Mouse (Mus musculus): ENCODE measurements around the gene Gpr162. TPM values are rescaled to one million over a fixed set of nuclear protein-coding genes. Genes with fewer than 3 reads are reported as not detected.
"Not testable (repeated sequence)": the region's sequence is repeated elsewhere in the genome, so short reads cannot be mapped to it uniquely, and the experiment has no call there.

The Gpr162 gene
- polyA plus RNA-seq, 1 experiment from 2014 or later: 1.2 TPM

DNA sequence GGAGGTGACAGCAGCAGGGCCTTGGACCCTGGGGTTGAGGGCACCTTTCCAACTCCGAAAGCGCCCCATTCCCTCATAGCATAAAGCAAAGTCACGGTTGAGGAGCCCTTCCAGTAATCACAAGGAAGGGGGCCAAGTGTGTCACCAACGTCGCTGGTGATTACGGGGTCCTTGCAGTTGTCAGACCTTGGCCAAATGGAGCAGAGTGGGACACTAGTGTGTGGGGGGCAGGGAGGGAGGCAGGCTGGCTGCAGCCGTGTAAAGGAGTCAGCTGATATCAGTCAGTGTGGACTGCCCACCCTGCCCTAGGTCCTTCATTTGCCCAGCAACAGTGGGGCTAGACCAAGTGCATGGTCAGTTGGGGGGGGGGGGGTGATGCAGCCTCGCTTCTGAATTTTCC, 49.3 kb downstream of the Gpr162 start:
- Histone ChIP-seq H3K9ac (peak overlapping the region; percentile 34; the same call in 1 of the 2 replicates), H3K36me3 (peaks cover 43% of the 10 kb centered on the region), H3K27ac (peak overlapping the region; percentile 92; the same call in 1 of the 2 replicates), H3K4me2 (peak overlapping the region; percentile 79), H3K27me3 (replicated peaks) (no peaks in the 10 kb centered on the region), H3K4me1 (peaks cover 36% of the 10 kb centered on the region), H3K4me3 (replicated peaks) (peak overlapping the region; percentile 68), H3K9me3 (no peaks in the 10 kb centered on the region)
- 37% methylated on average over 8 of the region's 8 CpGs for WGBS
- ATAC-seq (ENCODE audit: insufficient read depth, low FRiP score, low read depth): peak; percentile 15; the same call in 1 of the 2 replicates

DNA sequence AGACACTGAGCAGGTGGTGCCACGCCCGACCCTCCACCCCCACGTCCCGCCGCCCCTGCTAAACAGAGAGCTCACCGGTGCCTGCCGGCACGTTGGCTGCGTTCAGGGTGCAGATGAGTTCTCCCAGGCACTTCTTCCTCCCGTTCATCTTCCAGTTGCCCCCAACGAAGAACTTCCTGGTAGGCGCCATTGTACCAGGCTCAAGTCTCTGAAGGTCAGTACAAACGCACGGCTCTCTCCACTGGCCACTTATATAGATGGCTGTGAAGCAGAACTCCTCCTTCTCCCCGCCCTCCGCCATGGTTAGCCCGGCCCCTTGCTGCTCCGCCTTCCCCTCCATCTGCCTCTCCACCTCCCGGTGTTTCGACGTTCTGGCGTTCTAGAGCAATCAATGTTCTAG, 49.9 kb downstream of the Gpr162 start, which contains the start of gene Tpi1:
Gene Tpi1, minus strand, starts transcription at position 364 of the 400 bp plus-strand sequence.
- H3K4me1 ChIP-seq: peaks cover 39% of the 10 kb centered on the region
- H3K4me2 ChIP-seq: peak within 1 kb of the TSS; percentile 79
- peaks cover 39% of the 10 kb centered on the region for H3K36me3 ChIP-seq
- peak within 1 kb of the TSS; percentile 80 for H3K9ac ChIP-seq
- WGBS: under 1% methylated on average over 22 of the region's 22 CpGs
- peak within 1 kb of the TSS; percentile 92 for H3K27ac ChIP-seq
- H3K4me3 ChIP-seq (replicated peaks): peak within 1 kb of the TSS; percentile 68
- peak; percentile 89 for ATAC-seq (ENCODE audit: insufficient read depth, low FRiP score, low read depth)
- H3K27me3 ChIP-seq (replicated peaks): no peaks in the 10 kb centered on the region
- H3K9me3 ChIP-seq: no peaks in the 10 kb centered on the region

DNA sequence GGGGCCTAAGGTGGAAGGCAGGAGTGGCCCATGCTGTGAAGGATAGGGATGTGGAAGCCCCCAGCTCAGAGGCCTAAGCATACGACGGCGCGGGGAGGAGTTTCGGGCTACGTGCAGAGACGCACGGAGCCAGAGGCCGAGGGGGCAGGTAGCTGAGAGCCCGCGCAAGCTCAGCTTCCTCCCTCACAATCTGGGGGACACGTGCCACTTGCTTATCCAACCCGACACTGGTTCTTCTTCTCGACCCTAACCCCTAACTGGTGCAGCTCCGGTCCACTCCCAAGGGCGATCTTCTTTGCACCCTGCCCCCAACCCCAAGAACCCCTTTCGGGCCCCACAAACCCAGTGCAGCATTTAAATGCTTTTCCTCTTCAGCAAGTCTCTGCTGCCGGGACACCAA, 50.3 kb downstream of the Gpr162 start:
- Histone ChIP-seq H3K27me3 (replicated peaks) (no peaks in the 10 kb centered on the region), H3K9me3 (no peaks in the 10 kb centered on the region), H3K9ac (peak overlapping the region; percentile 80), H3K36me3 (peaks cover 37% of the 10 kb centered on the region), H3K4me1 (peaks cover 39% of the 10 kb centered on the region), H3K4me2 (peak overlapping the region; percentile 79), H3K4me3 (replicated peaks) (peak overlapping the region; percentile 68), H3K27ac (peak overlapping the region; percentile 92)
- peak; percentile 59 for ATAC-seq (ENCODE audit: insufficient read depth, low FRiP score, low read depth)
- 0% methylated on average over 18 of the region's 18 CpGs for WGBS

DNA sequence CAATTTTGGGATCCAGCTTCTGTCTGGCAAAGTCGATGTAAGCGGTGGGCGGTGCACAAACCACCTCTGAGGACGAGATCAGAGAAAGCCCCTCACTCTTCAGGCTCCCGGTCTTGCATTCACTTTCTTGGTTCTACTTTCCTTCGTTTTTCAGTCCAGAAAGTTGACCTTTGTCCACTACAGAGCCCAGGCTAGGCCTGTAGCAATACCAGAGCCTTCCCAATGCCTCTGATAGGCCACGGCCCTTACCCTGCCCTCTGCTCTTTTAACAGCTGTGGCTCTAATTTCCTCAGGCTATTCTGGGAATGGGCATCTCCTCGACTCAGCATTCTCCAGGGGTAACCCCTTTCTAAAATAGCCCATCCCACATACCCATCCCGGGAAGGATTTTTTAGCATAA, 50.9 kb downstream of the Gpr162 start:
- peak overlapping the region; percentile 80 for H3K9ac ChIP-seq
- H3K9me3 ChIP-seq: no peaks in the 10 kb centered on the region
- H3K4me1 ChIP-seq: peaks cover 43% of the 10 kb centered on the region
- peak overlapping the region; percentile 92 for H3K27ac ChIP-seq
- peak overlapping the region; percentile 68 for H3K4me3 ChIP-seq (replicated peaks)
- ATAC-seq (ENCODE audit: insufficient read depth, low FRiP score, low read depth): no peak
- WGBS: 19% methylated on average over 9 of the region's 9 CpGs
- peaks cover 30% of the 10 kb centered on the region for H3K36me3 ChIP-seq
- peak overlapping the region; percentile 79 for H3K4me2 ChIP-seq
- H3K27me3 ChIP-seq (replicated peaks): no peaks in the 10 kb centered on the region

DNA sequence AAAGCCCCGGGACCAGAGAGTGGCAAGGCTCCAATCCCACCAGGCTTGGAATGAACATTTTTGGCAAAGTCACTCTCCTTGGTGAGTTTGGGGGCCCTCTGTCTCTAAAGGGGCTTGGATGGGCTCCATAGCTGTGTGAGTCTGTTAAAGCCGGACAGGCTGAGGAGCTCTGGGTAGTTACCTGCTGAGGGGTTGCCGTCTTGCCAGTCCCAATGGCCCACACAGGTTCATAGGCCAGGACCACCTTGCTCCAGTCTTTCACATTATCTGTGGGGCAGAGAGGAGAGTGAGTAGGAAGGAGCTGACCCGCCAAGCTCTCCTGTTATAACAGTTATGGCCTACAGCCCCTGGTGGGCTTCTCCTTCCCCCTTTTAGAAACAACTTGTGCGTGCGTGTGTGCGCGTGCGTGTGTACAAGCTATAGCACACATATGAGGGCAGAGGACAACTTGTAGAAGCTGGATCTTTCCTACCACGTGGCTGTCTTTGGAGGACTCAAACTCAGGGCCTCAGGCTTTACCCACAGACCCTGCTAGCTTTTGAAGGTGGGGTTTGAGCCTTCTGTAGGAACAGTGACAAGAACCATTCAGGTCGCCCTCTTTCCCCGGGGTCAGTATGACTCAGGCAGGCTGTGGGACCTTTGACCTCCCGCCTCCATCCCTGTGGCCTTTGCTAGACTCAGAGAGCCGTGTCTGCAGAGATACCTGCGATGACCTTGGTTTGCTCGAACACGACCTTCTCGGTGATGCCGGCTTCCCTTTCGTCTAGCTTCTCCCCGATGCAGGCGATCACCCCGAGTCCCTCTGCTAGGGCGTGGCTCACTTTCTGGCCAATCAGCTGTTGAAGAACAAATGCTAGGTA, 51.9 kb downstream of the Gpr162 start:
- H3K27me3 ChIP-seq (replicated peaks): no peaks in the 10 kb centered on the region
- H3K4me3 ChIP-seq (replicated peaks): peak overlapping the region; percentile 68
- peak overlapping the region; percentile 14; the same call in 1 of the 2 replicates for H3K27ac ChIP-seq
- peaks cover 21% of the 10 kb centered on the region for H3K36me3 ChIP-seq
- peak overlapping the region; percentile 79 for H3K4me2 ChIP-seq
- peaks cover 44% of the 10 kb centered on the region for H3K4me1 ChIP-seq
- no peaks in the 10 kb centered on the region for H3K9me3 ChIP-seq
- 76% methylated on average over 24 of the region's 24 CpGs for WGBS
- peak overlapping the region; percentile 80; the same call in 1 of the 2 replicates for H3K9ac ChIP-seq
- no peak for ATAC-seq (ENCODE audit: insufficient read depth, low FRiP score, low read depth)

DNA sequence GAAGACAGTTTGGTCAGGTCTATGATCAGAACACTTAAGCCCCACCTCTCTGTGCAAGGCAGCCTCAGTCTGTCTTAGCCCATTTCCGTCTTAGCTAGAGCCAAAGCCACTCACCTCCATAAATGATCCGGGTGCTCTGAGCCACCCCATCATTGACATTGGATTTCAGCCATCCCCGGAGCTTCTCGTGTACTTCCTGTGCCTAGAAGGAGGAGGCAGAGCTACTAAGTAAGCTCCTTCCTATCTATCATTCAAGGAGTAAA, 52.4 kb downstream of the Gpr162 start:
- Histone ChIP-seq H3K4me1 (peaks cover 48% of the 10 kb centered on the region), H3K4me3 (replicated peaks) (no peak overlapping the region), H3K27ac (peak overlapping the region; percentile 14; the same call in 1 of the 2 replicates), H3K4me2 (0 out of 2 replicates have a peak overlapping the region, but pooled peaks have one; percentile 79), H3K9me3 (no peaks in the 10 kb centered on the region), H3K36me3 (peaks cover 16% of the 10 kb centered on the region), H3K27me3 (replicated peaks) (no peaks in the 10 kb centered on the region), H3K9ac (no peak overlapping the region)
- ATAC-seq (ENCODE audit: insufficient read depth, low FRiP score, low read depth): no peak
- WGBS: 73% methylated on average over 4 of the region's 4 CpGs

DNA sequence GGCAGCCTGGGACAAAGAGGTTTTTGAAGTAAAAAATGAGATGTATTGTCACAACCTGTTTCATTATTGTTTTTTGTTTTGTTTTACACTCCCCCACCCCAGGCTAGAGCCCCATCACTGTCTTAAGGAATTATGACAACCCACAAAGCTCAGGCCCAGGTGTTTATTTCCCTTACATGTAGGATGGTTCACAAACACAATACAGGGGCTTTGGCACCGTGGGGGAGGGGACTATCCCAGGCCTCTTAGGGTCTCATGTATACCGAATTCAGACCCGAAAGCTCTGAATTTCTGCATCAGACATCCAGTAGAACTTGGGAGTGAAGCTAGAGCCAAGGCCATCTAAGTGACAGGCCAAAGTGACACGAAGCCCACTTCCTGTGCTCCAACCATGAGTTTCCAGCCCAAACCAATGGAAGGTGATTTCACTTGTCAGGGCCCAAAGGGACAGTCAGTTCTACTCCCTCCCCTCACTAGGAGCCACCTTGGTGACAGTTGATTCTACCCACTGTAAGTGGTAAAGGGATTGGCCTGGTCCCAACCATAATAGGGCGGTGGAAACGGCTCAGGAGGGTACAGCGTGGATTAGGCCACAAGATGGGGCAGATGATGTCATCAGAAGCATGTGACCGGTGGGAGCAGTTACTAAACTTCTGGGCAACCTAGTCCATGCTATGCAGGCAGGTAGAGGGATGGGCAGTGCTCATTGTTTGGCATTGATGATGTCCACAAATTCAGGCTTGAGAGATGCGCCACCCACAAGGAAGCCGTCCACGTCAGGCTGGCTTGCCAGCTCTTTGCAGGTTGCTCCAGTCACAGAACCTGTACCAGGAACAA, 53.0 kb downstream of the Gpr162 start:
- Histone ChIP-seq H3K27ac (peak overlapping the region; percentile 96; the same call in 1 of the 2 replicates), H3K4me1 (peaks cover 53% of the 10 kb centered on the region), H3K36me3 (peaks cover 16% of the 10 kb centered on the region)
- not testable (repeated sequence) for H3K4me2 ChIP-seq; H3K9me3 ChIP-seq; H3K27me3 ChIP-seq (replicated peaks); H3K9ac ChIP-seq; ATAC-seq (ENCODE audit: insufficient read depth, low FRiP score, low read depth); H3K4me3 ChIP-seq (replicated peaks)
- 80% methylated on average over 11 of the region's 11 CpGs for WGBS

DNA sequence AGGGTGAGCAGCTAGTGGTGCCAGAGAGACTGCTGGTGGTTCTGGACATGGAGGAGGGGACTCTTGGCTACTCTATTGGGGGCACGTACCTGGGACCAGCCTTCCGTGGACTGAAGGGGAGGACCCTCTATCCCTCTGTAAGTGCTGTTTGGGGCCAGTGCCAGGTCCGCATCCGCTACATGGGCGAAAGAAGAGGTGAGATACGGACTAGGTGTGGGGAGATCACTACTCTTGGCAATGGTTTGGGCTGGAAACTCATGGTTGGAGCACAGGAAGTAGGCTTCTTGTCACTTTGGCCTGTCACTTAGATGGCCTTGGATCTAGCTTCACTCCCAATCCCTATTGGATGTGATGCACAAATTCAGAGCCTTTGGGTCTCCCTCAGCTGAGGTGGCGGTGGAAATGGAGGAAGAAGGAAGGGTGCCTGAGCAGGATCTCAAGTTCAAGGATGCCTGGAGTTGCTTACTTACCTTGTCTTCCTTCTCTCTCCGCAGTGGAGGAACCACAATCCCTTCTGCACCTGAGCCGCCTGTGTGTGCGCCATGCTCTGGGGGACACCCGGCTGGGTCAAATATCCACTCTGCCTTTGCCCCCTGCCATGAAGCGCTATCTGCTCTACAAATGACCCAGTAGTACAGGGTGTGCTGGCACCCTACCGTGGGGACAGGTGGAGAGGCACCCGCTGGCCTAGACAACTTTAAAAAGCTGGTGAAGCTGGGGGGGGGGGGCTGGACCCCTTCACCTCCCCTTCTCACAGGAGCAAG, 53.8 kb downstream of the Gpr162 start:
- H3K4me1 ChIP-seq: peaks cover 51% of the 10 kb centered on the region
- H3K27ac ChIP-seq: peak overlapping the region; percentile 96
- peak overlapping the region; percentile 68 for H3K4me3 ChIP-seq (replicated peaks)
- H3K27me3 ChIP-seq (replicated peaks): no peaks in the 10 kb centered on the region
- no peak for ATAC-seq (ENCODE audit: insufficient read depth, low FRiP score, low read depth)
- H3K4me2 ChIP-seq: peak overlapping the region; percentile 97
- H3K36me3 ChIP-seq: peaks cover 16% of the 10 kb centered on the region
- H3K9me3 ChIP-seq: no peaks in the 10 kb centered on the region
- H3K9ac ChIP-seq: peak overlapping the region; percentile 58
- WGBS: 38% methylated on average over 14 of the region's 14 CpGs

DNA sequence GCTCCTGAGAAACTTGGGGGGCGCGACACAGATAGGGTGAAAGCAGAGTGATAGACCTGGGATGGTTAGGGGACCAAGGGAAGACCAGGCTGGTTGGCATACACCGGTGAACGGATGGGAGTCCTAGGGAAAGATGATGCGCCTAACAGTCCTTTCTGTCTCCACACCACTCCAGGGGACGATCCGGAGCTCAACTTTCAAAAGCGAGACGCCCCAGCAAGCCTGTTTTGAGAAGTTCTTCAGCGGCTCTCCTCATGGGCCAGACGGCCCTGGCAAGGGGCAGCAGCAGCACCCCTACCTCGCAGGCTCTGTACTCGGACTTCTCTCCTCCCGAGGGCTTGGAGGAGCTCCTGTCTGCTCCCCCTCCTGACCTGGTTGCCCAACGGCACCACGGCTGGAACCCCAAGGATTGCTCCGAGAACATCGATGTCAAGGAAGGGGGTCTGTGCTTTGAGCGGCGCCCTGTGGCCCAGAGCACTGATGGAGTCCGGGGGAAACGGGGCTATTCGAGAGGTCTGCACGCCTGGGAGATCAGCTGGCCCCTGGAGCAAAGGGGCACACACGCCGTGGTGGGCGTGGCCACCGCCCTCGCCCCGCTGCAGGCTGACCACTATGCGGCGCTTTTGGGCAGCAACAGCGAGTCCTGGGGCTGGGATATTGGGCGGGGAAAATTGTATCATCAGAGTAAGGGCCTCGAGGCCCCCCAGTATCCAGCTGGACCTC, 54.6 kb downstream of the Gpr162 start:
- Histone ChIP-seq H3K4me1 (peaks cover 45% of the 10 kb centered on the region), H3K9me3 (no peaks in the 10 kb centered on the region), H3K27ac (peak overlapping the region; percentile 96), H3K36me3 (peaks cover 16% of the 10 kb centered on the region), H3K4me3 (replicated peaks) (peak overlapping the region; percentile 68), H3K9ac (peak overlapping the region; percentile 58), H3K4me2 (peak overlapping the region; percentile 97), H3K27me3 (replicated peaks) (no peaks in the 10 kb centered on the region)
- 0% methylated on average over 35 of the region's 35 CpGs for WGBS
- peak; percentile 17; the same call in 1 of the 2 replicates for ATAC-seq (ENCODE audit: insufficient read depth, low FRiP score, low read depth)
